Mouse (Mus musculus) heart, postnatal 25 days (tissue): Measurements from ENCODE around the gene Sri. TPM values are rescaled to one million over a fixed set of nuclear protein-coding genes. Genes with fewer than 3 reads are reported as not detected.
A peak's percentile ranks its signal among the peaks of the same experiment; 100 is the strongest.
"Not testable (repeated sequence)": the region's sequence is repeated elsewhere in the genome, so short reads cannot be mapped to it uniquely, and the experiment has no call there.

Experiments used
- DNase-seq: peaks from one replicate; pipeline ENCODE4 v3.0.0; 2022; ENCODE audit warnings: low spot score
- intact Hi-C: fragments of 180-260 bp; cut with DNase I; formaldehyde crosslinking; loops from one replicate; pipeline ENCODE4 v1.15.1; 2025
- total RNA-seq, 2 experiments: library from RNA; stranded (reverse); gene quantifications; 2 replicates each; pipeline ENCODE4 v1.2.3; 2021

The Sri gene
- 100 to 1,000 TPM in 1 of 2 experiments, 10 to 100 TPM in 1; 94.2 to 108 TPM for total RNA-seq

- no peak for DNase-seq
- intact Hi-C loops, result no loop called here
Observed at GRCm38 (mm10) chr5:8045855-8046254, at the start of gene Sri. Sri (plus strand) TSS chr5:8046078.

- intact Hi-C loops, result no loop called here
- no peak for DNase-seq
Observed at GRCm38 (mm10) chr5:7996401-7997044, 49.4 kb upstream of the Sri start.

- intact Hi-C loops, result no loop called here
- no peak for DNase-seq
Observed at GRCm38 (mm10) chr5:7997086-7997485, 48.8 kb upstream of the Sri start.

- no peak for DNase-seq
- intact Hi-C loops, result no loop called here
Observed at GRCm38 (mm10) chr5:8000466-8000865, 45.4 kb upstream of the Sri start.

- intact Hi-C loops, result no loop called here
- no peak for DNase-seq
Observed at GRCm38 (mm10) chr5:8002827-8003226, 43.1 kb upstream of the Sri start.

- no peak for DNase-seq
- intact Hi-C loops, result no loop called here
Observed at GRCm38 (mm10) chr5:8013276-8013675, 32.6 kb upstream of the Sri start.

GRCm38 (mm10) chr5:8034596-8034995, 11.3 kb upstream of the Sri start:
- intact Hi-C loops, DNase-seq: not testable (repeated sequence)

- intact Hi-C loops, result no loop called here
Observed at GRCm38 (mm10) chr5:8053827-8054226, 7.9 kb downstream of the Sri start.

GRCm38 (mm10) chr5:8055721-8056129, 9.8 kb downstream of the Sri start:
- intact Hi-C loops, result loop anchor here (5.0 kb wide), 1 partner anchor 367 kb away; the partner anchor contains the start of genes Dbf4 and Slc25a40
- DNase-seq, result no peak

More at GRCm38 (mm10) chr5:8053827-8054226, 7.9 kb downstream of the Sri start:
- no peak for DNase-seq

- intact Hi-C loops, result loop anchor here (5.0 kb wide), 1 partner anchor 366 kb away; the partner anchor contains the start of genes Dbf4 and Slc25a40
Observed at GRCm38 (mm10) chr5:8056141-8057017, 10.5 kb downstream of the Sri start.

GRCm38 (mm10) chr5:8057018-8057323, 11.1 kb downstream of the Sri start:
- no peak for DNase-seq
- intact Hi-C loops, result loop anchor here (5.0 kb wide), 1 partner anchor 365 kb away; the partner anchor contains the start of genes Dbf4 and Slc25a40

More at GRCm38 (mm10) chr5:8056141-8057017, 10.5 kb downstream of the Sri start:
- DNase-seq, result peak; percentile 72

- DNase-seq, result no peak
- intact Hi-C loops, result loop anchor here (5.0 kb wide), 1 partner anchor 364 kb away; the partner anchor contains the start of genes Dbf4 and Slc25a40
Observed at GRCm38 (mm10) chr5:8058056-8058455, 12.2 kb downstream of the Sri start.

- intact Hi-C loops, result no loop called here
- DNase-seq, result no peak
Observed at GRCm38 (mm10) chr5:8062469-8062868, 16.6 kb downstream of the Sri start.

GRCm38 (mm10) chr5:8063207-8063606, 17.3 kb downstream of the Sri start:
- no peak for DNase-seq
- intact Hi-C loops, result no loop called here

- intact Hi-C loops, result no loop called here
- DNase-seq, result no peak
Observed at GRCm38 (mm10) chr5:8073406-8073805, 27.5 kb downstream of the Sri start.

GRCm38 (mm10) chr5:8073901-8074561, 28.2 kb downstream of the Sri start:
- intact Hi-C loops, result no loop called here
- DNase-seq, result no peak

- intact Hi-C loops, result no loop called here
- DNase-seq, result no peak
Observed at GRCm38 (mm10) chr5:8077481-8077880, 31.6 kb downstream of the Sri start.

GRCm38 (mm10) chr5:8082800-8083509, 37.1 kb downstream of the Sri start:
- intact Hi-C loops, result no loop called here
- no peak for DNase-seq

- no peak for DNase-seq
- intact Hi-C loops, result no loop called here
Observed at GRCm38 (mm10) chr5:8085661-8086060, 39.8 kb downstream of the Sri start.

GRCm38 (mm10) chr5:8088147-8088546, 42.3 kb downstream of the Sri start:
- intact Hi-C loops, result no loop called here
- DNase-seq, result no peak
